Mouse (Mus musculus) B cell, adult 2 months (primary cell): ENCODE measurements around the gene Gm49721.
"Not testable (repeated sequence)": the region's sequence is repeated elsewhere in the genome, so short reads cannot be mapped to it uniquely, and the experiment has no call there.

Experiments used
- DNase-seq, 2 experiments: peaks; one replicate each; pipeline ENCODE4 v3.0.0; 2022

The Gm49721 gene

GRCm38 (mm10) chr17:6978287-6979248, at the start of gene Gm49721:
TSS of gene Gm49721 (plus strand) at chr17:6978904.
- peak; percentile 82 to 84 for DNase-seq

DNA sequence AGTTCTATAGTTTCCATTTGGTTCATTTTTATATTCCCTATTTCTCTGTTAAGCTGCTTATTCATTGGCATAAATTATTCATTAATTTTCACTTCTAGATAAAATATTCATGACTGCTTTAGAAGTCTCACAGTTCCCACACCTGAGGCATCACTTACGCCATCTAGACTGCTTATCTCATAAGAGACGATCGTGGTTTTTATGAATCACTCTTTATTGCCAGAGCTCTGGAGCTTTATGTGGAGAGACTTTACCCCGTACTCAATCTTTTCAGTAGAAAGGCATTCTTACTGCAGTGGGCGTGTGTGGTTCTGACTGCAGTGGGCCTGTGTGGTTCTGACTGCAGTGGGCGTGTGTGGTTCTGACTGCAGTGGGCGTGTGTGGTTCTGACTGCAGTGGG, 47.1 kb upstream of the Gm49721 start:
- not testable (repeated sequence) for DNase-seq

DNA sequence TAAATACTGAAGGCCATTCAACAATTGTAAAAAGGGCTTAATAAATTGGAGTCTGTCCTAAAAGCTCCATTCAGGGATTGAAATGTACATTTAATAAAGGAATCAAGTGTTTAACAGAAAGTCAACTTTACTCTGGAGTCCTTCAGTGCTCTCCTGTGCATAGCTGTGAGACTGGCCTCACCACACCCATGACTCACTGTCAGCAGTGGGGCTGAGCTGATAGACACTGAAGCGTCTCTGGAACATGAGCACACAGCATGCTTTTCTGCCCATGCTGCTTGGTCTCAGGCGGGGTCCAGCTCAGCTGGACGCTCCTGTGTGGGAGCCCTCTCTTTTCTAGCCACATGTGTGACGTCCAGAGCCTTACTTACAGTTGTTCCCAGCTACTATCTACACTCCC, 36.1 kb upstream of the Gm49721 start:
- not testable (repeated sequence) for DNase-seq

GRCm38 (mm10) chr17:6947637-6947983, 31.1 kb upstream of the Gm49721 start:
- not testable (repeated sequence) for DNase-seq

- DNase-seq, result peak; percentile 74 to 75
Measured at GRCm38 (mm10) chr17:6947984-6948768, 30.5 kb upstream of the Gm49721 start, which contains the start of gene Rsph3b. TSS of gene Rsph3b (minus strand) at chr17:6948682.

DNA sequence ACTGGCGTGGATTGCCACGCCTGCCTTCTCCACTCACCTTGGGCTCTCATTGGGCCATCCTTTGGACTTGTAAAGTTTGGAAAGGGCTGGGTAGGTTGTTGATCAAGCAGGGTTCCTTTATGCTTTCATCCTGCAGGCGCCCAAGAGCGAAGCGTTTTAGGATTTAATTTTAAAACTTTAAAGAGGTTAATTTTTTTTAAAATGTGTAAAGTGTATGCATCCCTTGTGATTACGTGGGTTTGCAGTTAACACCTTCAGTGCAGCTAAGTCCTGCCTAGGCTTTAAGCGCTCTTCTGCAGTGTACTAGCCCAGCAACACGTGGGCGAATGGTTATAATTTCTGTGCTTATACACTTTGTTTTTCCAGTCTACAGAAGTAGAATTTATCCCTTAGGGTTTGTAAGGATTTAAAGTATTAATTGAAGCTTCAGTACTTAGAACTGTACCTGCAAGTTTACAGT, 29.9 kb upstream of the Gm49721 start:
- not testable (repeated sequence) for DNase-seq

DNA sequence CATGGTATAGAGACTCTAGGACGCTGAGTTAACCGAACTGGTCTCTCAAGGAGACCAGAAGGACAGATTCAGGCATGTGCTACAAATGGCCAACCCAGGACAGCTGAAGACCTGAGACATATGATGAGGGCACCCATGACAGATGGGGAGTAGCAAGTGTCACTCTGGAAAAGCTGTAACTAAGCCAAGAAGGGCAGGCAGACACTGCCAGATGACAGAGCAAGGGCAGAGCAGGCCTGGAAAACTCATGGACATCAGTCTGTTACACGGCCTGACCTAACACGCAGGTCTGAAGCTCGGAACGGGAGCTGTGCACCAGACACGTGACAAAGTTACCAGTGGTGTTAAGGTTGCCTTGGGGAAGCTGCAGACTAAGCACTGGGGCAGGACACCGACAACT, 19.8 kb upstream of the Gm49721 start:
- DNase-seq, result not testable (repeated sequence)

GRCm38 (mm10) chr17:6959543-6960259, 19.0 kb upstream of the Gm49721 start:
- not testable (repeated sequence) for DNase-seq

DNA sequence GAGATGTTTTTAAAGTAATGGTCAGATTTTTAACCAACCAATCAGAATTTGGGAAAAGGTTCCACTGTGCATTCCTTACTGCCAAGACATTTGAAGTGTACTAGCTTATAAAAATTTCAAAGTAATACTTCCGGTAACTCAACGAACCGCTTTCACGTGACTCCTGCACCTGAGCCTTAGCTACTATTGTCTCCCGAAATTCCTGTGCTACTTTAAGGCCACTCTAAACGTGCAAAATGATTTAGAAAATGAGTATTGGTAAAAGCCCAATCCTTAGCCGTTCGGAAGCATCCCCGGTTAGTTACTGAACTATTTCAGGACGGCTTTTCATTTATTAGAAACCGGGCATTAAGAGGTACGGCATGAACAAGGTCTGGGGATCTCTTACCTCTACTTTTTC, 18.4 kb upstream of the Gm49721 start:
- not testable (repeated sequence) for DNase-seq

GRCm38 (mm10) chr17:6960776-6961175, 17.9 kb upstream of the Gm49721 start, which contains the start of gene Tagap1:
TSS of gene Tagap1 (minus strand) at chr17:6961156.
- DNase-seq, result peak; percentile 56 to 66

GRCm38 (mm10) chr17:6961181-6962000, 17.3 kb upstream of the Gm49721 start:
- DNase-seq, result peak; percentile 61 to 68

- DNase-seq, result not testable (repeated sequence)
Measured at GRCm38 (mm10) chr17:6962339-6962738, 16.4 kb upstream of the Gm49721 start.

GRCm38 (mm10) chr17:6962936-6963335, 15.8 kb upstream of the Gm49721 start:
- DNase-seq, result not testable (repeated sequence)

DNA sequence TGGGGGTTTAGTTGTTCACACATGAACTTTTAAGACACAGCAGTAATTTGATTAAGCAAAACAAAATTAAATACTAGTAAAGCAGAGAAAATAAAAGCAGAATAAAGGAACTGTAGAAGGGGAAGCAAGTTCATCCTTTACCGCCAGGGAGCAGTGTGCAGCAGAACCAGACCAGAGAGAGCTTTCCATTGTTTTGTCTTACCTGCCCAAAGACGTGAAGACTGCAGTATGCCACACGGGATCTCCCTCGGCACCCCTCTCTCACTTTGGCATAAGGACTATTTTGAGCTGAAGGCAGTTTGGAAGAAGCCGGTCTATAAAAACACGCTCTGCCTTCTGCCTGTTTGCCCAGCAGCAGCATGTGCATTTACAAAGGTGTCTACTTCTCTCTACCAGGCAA, 13.3 kb upstream of the Gm49721 start:
- peak; percentile 40 to 45 for DNase-seq

DNA sequence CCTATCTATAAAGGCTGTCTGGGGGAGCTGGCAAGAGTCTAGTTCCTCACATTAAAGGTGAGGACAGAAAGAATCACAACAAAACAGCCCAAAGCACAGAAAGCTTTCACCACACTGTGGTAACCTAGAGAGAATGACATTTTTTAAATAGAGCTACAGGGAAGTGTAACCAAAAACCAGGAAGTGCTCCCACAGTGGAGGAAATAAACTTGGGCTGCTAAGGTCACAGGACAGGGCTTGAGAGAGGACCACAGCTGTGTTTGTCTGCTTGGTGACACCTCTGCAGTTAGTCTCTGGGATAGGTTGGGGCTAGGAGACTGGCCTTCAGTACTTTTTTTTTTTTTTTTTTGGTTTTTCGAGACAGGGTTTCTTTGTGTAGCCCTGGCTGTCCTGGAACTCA, 11.0 kb upstream of the Gm49721 start:
- DNase-seq, result not testable (repeated sequence)

DNA sequence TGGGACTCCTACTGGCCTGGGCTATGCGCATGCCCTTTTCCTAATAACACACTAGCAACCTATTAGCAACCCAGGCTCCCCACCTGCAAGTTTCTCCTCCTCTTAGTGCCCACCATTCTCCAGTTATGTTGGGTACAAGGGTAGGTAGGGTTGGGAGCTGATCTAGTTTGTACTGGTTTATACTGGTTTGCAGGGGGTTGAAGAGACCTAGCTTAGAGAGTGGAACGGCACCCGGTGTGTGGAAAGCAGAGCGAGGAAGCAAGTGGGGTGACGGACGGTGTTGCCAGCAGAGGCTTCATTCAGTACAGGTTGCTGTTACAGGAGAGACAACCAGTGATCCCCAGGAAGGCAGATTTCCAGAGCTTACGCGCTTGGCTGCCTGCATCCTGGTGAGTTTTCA, 8.4 kb upstream of the Gm49721 start, which contains the start of gene Rnaset2b:
Gene Rnaset2b, plus strand, starts transcription at position 301 of the 400 bp plus-strand sequence.
- DNase-seq, result not testable (repeated sequence)

DNA sequence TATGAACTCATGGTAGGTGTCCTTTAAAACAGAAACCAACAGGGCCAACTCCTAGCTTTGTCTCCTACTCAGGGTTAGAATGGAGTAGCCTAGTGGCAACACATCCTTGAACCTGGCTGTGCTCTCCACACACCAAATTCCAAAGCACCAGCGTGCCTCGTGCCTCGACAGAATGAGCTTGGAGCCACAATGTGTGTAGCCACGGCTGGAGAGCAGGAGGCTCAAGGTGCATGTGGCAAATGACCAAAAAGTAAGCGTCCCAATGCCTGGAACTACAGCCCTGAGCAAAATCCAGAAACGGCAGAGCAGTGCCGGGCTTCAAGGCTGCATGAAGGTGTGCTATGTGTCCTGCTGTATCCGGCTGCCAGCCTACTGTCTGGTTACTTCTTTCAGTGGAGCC, 7.5 kb upstream of the Gm49721 start:
- DNase-seq, result not testable (repeated sequence)

DNA sequence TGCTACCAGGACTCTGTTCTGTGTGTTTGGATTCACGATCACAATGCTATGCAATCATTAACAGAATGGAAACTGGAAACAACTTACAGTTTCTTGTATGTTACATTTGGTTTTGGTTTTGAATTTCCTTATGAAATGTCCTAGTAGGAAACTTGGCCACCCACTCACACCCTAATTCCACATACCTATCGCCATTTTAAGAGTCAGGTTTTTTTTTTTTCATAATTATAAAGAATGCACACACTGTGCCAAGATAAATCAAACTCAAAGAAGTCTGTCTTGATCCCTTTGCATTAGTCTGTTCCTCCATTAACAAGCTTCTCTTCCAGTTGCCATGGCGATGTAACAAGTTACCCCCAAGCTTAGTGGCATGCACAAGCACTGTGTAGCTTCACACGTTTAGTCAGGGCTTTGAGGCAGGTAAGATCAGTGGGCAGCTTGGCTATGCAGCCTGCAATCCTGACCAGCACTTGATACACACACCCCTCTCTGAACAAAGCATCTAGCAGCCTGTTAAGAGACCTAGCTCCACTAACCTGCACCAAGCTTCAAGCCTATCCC, 5.8 kb upstream of the Gm49721 start:
- DNase-seq, result not testable (repeated sequence)

DNA sequence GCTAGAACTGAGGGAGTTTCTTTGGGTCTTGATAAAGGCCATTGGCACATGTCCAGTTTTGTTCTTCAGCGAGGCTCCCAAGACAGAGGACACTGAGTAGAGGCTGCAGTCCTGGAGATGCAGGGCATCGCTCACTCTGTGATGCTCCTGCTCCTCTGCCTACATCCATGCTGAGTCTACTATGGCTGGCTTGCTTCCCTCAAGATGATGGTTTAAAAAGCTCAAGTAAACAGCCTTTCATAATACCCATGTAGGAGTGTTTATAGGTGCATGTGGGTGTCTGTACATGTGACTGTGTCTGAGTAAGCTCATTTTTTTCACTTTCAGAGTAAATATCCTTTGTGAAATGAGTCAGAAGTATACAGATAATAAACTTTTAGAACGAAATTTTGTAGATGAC, 3.7 kb upstream of the Gm49721 start:
- not testable (repeated sequence) for DNase-seq

- peak in 1 of 2 experiments; percentile 15 for DNase-seq
Measured at GRCm38 (mm10) chr17:6979380-6979779, 676 bp downstream of the Gm49721 start.

GRCm38 (mm10) chr17:6980144-6980543, 1.4 kb downstream of the Gm49721 start:
- DNase-seq, result not testable (repeated sequence)
